In the genomic region with DNA sequence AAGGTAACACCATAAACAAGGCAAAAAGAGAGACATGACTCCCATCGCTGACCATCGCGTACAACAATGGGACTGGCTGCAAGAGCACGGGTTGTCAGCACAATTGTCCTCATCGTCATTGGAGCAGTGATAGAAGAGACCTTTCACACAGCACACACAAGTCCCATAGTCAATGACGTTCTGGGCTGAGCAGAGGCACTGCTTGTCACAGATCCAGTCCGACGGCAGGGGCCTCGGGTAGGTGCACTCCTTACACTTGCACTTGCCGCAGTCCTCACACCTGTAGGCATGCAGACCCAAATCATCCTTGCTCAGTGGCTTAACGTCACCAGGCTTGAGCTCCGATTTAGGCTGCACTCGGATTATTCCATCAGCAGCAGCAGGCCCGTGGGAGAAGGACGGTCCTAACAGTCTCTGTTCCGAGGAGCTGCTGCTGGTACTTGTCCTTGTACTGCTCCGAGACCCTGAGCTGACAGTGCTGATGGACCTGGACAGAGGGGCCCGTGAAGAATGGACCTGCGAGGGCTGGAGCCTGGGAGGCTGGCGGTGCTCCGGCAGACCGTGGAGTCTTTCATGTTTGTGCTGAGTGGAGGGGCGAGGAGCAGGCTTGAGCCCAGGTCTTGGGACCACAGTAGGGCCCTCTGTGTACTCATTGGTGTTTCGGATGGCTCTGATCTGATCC, we compare ENCODE assay signal across 8 mouse cellular contexts. TPM values are rescaled to one million over a fixed set of nuclear protein-coding genes. Genes with fewer than 3 reads are reported as not detected.
DNase-seq lines count a peak whose midpoint lies in the region; ATAC-seq and TF ChIP-seq lines count a peak whose summit lies in the region.

No protein-coding gene starts in this region.

- peak; percentile 31 for DNase-seq in adrenal gland, adult 8-10 months
- DNase-seq in forebrain, embryonic 11.5 days (ENCODE audit: low spot score): peak; percentile 55
- peak; percentile 29 to 42 for DNase-seq in heart, postnatal 14 days
- DNase-seq in left cerebral cortex, adult 18-20 months (ENCODE audit: low spot score in 2 of 2): peak; percentile 31 to 44
- DNase-seq in stomach, postnatal 0 days (ENCODE audit: low spot score): peak; percentile 35
- DNase-seq in spleen, postnatal 36 days (ENCODE audit: low spot score in 2 of 2): no peak

- no peak for TF ChIP-seq POLR2A in ES-Bruce4 (IDR thresholded peaks at IDR 0.05; ENCODE audit: insufficient read depth, low read length)

- no peaks in the 10 kb centered on the region for H3K4me1 ChIP-seq in ES-Bruce4 (ENCODE audit: control insufficient read depth, insufficient read depth, low read length)
- no peaks in the 10 kb centered on the region; the same call in 1 of the 2 replicates for H3K4me1 ChIP-seq in forebrain, embryonic 11.5 days (replicated peaks; ENCODE audit: control insufficient read depth, insufficient read depth, low read length)
- H3K4me1 ChIP-seq in midbrain, embryonic 13.5 days (replicated peaks): peaks cover 23% of the 10 kb centered on the region
- H3K4me1 ChIP-seq in stomach, postnatal 0 days (replicated peaks; ENCODE audit: control insufficient read depth, insufficient read depth): no peaks in the 10 kb centered on the region

- no peaks in the 10 kb centered on the region for H3K9me3 ChIP-seq in ES-Bruce4 (replicated peaks; ENCODE audit: control insufficient read depth, insufficient read depth, low read length, poor library complexity, severe bottlenecking)
- H3K9me3 ChIP-seq in forebrain, embryonic 11.5 days (ENCODE audit: control insufficient read depth, low read length): no peaks in the 10 kb centered on the region
- no peaks in the 10 kb centered on the region for H3K9me3 ChIP-seq in midbrain, embryonic 13.5 days
- no peaks in the 10 kb centered on the region for H3K9me3 ChIP-seq in stomach, postnatal 0 days (ENCODE audit: control insufficient read depth, low read length)

- peaks cover 51% of the 10 kb centered on the region for H3K36me3 ChIP-seq in ES-Bruce4 (ENCODE audit: control insufficient read depth, insufficient read depth, low read length, poor library complexity, severe bottlenecking)
- no peaks in the 10 kb centered on the region for H3K36me3 ChIP-seq in forebrain, embryonic 11.5 days (ENCODE audit: control insufficient read depth, insufficient read depth, low read length)
- no peaks in the 10 kb centered on the region for H3K36me3 ChIP-seq in midbrain, embryonic 13.5 days
- peaks cover 8% of the 10 kb centered on the region for H3K36me3 ChIP-seq in stomach, postnatal 0 days (ENCODE audit: control insufficient read depth, insufficient read depth, low read length)

- peak overlapping the region; percentile 84 for H3K4me2 ChIP-seq in forebrain, embryonic 11.5 days (ENCODE audit: low read depth, low read length, severe bottlenecking)
- H3K4me2 ChIP-seq in midbrain, embryonic 13.5 days (replicated peaks): peak overlapping the region; percentile 83
- peak overlapping the region; percentile 75 for H3K4me2 ChIP-seq in stomach, postnatal 0 days (replicated peaks; ENCODE audit: low read depth)

- intact Hi-C loops in heart, postnatal 14 days (cut with DNase I): loop anchor here (5.0 kb wide), 1 partner anchor 71 kb away; no protein-coding TSS in a partner anchor

- ATAC-seq in forebrain, embryonic 11.5 days (replicated peaks; ENCODE audit: low FRiP score): no peak
- no peak for ATAC-seq in midbrain, embryonic 13.5 days
- no peak for ATAC-seq in stomach, postnatal 0 days (ENCODE audit: low FRiP score, low TSS enrichment)

- TF ChIP-seq EP300 in ES-Bruce4 (IDR thresholded peaks at IDR 0.05; ENCODE audit: insufficient read depth, low read depth, low read length): no peak
- TF ChIP-seq EP300 in stomach, postnatal 0 days (optimal IDR thresholded peaks at IDR 0.05): no peak

- peak overlapping the region; percentile 99 for H3K9ac ChIP-seq in ES-Bruce4 (ENCODE audit: low read depth, poor library complexity, severe bottlenecking)
- H3K9ac ChIP-seq in forebrain, embryonic 11.5 days (ENCODE audit: low read length): peak overlapping the region; percentile 55
- peak overlapping the region; percentile 90 for H3K9ac ChIP-seq in midbrain, embryonic 13.5 days (replicated peaks)
- H3K9ac ChIP-seq in stomach, postnatal 0 days (ENCODE audit: low read length): peak overlapping the region; percentile 75

- H3K4me3 ChIP-seq in ES-Bruce4 (ENCODE audit: low read depth, low read length): peak overlapping the region; percentile 53
- H3K4me3 ChIP-seq in forebrain, embryonic 11.5 days (ENCODE audit: low read depth, low read length): peak overlapping the region; percentile 79
- peak overlapping the region; percentile 88 for H3K4me3 ChIP-seq in midbrain, embryonic 13.5 days (replicated peaks)
- H3K4me3 ChIP-seq in stomach, postnatal 0 days (ENCODE audit: low read depth, low read length): peak overlapping the region; percentile 60

- no peaks in the 10 kb centered on the region for H3K27me3 ChIP-seq in ES-Bruce4 (ENCODE audit: control insufficient read depth, insufficient read depth, low read length, poor library complexity, severe bottlenecking)
- H3K27me3 ChIP-seq in forebrain, embryonic 11.5 days (ENCODE audit: control insufficient read depth, insufficient read depth, low read length): no peaks in the 10 kb centered on the region
- no peaks in the 10 kb centered on the region for H3K27me3 ChIP-seq in midbrain, embryonic 13.5 days
- no peaks in the 10 kb centered on the region for H3K27me3 ChIP-seq in stomach, postnatal 0 days (ENCODE audit: control insufficient read depth, insufficient read depth, low read length)

- WGBS in forebrain, embryonic 11.5 days: 55% methylated on average over 24 of the region's 24 CpGs
- 35% methylated on average over 24 of the region's 24 CpGs for WGBS in midbrain, embryonic 13.5 days
- WGBS in stomach, postnatal 0 days: 40% methylated on average over 24 of the region's 24 CpGs

- TF ChIP-seq CTCF in ES-Bruce4 (IDR thresholded peaks at IDR 0.05; ENCODE audit: low read depth, low read length): no peak
- no peak for TF ChIP-seq CTCF in stomach, postnatal 0 days (IDR thresholded peaks at IDR 0.05; ENCODE audit: low read depth)

- H3K27ac ChIP-seq in ES-Bruce4 (ENCODE audit: insufficient read depth, low read length): peak overlapping the region; percentile 28
- no peak overlapping the region for H3K27ac ChIP-seq in forebrain, embryonic 11.5 days (ENCODE audit: low read depth, low read length)
- peak overlapping the region; percentile 42; the same call in 1 of the 2 replicates for H3K27ac ChIP-seq in midbrain, embryonic 13.5 days
- peak overlapping the region; percentile 63 for H3K27ac ChIP-seq in stomach, postnatal 0 days (replicated peaks)

RNA-seq across cellular contexts. Expression of a gene that starts 3.5 kb away (rescaled TPM):
- polyA plus RNA-seq in ES-Bruce4 (2011; ENCODE audit: insufficient read depth, insufficient read length, low read depth, missing spikeins): 69.6 and 71.3 TPM in 2 replicates
- total RNA-seq in adrenal gland, adult 8-10 months (2022): 10 to 100 TPM; 24.5 to 35.3 (median 33.9) TPM
- 22.2 and 24.4 TPM in 2 replicates for polyA plus RNA-seq in forebrain, embryonic 11.5 days (2014; fragmentation: Nextera tagmentation; extraction: Ambion mirVana)
- 10 to 100 TPM; 34.6 to 35.7 TPM for total RNA-seq in heart, postnatal 14 days (2021)
- total RNA-seq in left cerebral cortex, adult 18-20 months (2021): 100 to 1,000 TPM; 101 to 110 TPM
- polyA plus RNA-seq in midbrain, embryonic 13.5 days (2015; fragmentation: Nextera tagmentation; extraction: Ambion mirVana): 26.9 and 38.6 TPM in 2 replicates
- 45.8 and 49.2 TPM in 2 replicates for polyA plus RNA-seq in stomach, postnatal 0 days (2015; fragmentation: Nextera tagmentation; extraction: Ambion mirVana)

Comparison
In these comparisons a context has a peak if more than half of its experiments do, and no peak if none do; other contexts are left out.
1. DNase-seq: peak in adrenal gland, adult 8-10 months (single experiment), forebrain, embryonic 11.5 days (single experiment), heart, postnatal 14 days (2 of 2), left cerebral cortex, adult 18-20 months (2 of 2) and stomach, postnatal 0 days (single experiment); none in spleen, postnatal 36 days (0 of 2).
2. Peak in every context shown above with its lines, with median percentiles within 50 percentile points of each other: H3K4me3 ChIP-seq, H3K9ac ChIP-seq and H3K4me2 ChIP-seq.